Mouse (Mus musculus) NIH3T3 (cell line): ENCODE data around the gene Snx29.

Experiments used
- DNase-seq: peaks from one replicate; pipeline ENCODE4 v3.0.0-alpha.2; 2012; ENCODE audit warnings: low read depth

Snx29 gene

DNA sequence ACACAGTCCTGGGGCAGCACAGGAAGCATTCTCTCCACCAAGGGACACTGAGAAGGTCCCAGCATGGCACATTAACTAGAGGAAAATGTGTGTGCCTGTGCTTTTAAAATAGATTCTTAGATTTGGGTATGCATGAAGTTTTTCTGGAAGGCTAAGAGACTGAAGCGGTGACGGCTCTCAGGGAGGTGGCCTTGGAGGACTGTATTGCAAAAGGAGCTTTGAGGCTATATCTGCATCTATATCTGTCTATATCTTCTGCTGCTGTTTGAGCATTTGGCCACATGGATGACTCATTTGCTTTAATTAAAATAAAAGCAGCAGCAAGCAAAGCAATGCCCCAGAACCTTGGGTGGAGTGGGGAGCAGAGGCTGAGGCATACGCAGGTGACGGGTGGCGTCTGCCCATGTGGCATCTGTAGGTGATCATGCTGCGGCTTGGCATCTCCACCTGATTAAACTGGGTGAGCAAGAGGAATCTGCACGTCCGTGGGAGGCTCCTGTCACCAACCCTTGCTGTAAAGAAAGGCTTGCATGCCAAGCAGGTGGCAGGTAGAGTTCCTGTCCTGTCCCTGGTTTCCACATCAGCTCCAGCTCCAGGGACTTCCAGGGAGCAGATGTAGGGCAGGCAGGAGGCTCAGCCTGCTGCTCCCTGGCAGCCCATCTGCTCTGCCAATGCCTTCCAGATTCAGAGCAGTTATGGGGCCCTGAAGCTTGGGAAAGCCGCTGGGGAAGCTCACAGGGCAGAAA lies 456.2 kb downstream of the Snx29 start:
- no peak for DNase-seq

DNA sequence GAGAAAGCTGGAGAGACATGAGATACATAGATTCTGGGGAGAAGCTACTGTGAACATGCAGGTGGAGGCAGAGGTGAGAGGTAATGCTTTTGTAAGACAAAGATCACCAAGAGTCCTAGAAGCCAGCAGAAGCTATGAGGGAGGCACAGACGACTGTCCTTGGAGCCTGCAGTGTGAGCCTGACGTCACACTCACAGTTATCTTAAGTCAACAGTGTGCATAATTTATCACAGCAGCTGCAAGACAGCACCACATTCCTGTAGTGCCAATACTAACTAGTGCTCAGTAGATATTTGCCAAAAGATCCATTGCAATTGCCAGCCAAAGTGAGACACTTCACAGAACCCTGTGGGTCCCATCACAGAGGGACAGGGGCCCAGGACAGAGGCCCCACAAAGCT lies 459.4 kb downstream of the Snx29 start:
- DNase-seq: no peak

DNA sequence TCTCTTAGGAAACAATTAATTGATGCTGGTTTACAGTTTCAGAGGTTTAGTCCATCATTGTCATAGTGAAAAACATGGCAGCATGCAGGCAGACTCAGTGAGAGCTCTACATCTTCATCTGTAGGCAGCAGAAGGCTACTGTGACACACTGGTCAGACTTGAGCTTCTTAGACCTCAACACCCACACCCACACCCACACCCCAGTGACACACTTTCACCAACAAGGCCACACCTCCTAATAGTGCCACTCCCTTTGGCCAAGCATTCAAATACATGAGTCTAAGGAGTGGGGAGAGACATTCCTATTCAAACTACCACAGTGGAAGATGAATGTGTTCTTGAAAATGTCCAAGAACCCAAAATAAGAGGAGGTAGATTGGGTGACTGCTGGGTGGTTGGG lies 460.6 kb downstream of the Snx29 start:
- no peak for DNase-seq

DNA sequence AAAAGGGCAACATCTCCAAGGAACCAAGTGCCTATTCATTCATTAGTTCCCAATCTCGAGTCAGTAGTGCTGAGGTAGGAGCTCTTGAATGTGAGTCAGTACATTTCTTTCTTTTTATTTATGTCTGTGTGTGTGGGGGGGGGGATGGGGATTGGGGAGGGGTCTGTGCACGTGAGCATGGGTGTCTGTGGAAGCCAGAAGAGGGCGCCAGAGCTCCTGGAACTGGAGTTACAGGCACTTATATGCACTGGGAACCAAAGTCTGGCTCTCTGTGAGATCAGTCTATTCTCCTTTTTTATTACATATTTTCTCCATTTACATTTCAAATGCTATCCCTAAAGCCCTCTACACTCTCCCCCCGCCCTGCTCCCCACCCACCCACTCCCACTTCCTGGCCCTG lies 461.6 kb downstream of the Snx29 start:
- DNase-seq: no peak

- DNase-seq: no peak
These were observed 463.1 kb downstream of the Snx29 start for GRCm38 (mm10) chr16:11785806-11786205.

GRCm38 (mm10) chr16:11790476-11790875 lies 467.8 kb downstream of the Snx29 start:
- DNase-seq: no peak

DNA sequence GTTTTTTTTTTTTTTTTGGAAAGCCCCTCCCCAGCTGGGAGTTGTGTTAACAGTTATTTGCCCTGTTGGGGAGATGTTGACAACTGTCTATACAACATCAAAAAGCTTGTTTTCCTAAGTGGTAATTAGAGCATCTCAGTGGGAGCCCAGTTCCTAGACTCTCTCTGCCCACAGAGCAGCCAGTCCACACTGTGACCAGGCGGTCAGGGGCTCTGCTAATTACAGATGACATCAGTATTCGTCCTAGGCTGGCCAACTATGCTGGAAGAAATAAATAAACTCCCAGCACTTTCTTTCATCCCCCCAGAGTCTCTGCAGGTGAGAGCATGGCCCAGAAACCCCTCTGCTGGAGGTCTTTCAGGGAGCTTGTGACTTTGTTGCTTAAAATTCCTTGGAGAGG lies 470.7 kb downstream of the Snx29 start:
- no peak for DNase-seq

DNA sequence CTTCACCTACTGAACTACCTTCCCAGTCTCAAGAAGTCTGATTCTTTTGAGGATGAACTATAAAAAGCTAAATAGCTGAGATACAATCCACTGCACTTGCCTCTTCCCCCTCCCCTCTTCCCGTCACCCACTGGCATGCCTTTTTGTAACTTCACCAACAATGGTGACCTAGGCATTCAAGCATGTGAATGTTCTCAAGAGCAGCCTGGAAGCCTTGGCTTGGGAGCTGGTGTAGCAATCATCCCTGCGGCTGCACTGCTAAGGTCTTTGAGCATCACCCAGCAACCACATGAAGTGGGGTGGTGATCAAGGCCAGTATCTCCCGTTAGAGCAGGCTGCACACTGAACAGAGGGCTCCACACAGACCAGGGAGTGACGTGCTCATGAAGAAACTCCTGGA lies 471.9 kb downstream of the Snx29 start:
- DNase-seq: no peak

- no peak for DNase-seq
These were observed 473.2 kb downstream of the Snx29 start for GRCm38 (mm10) chr16:11795758-11796460.

DNA sequence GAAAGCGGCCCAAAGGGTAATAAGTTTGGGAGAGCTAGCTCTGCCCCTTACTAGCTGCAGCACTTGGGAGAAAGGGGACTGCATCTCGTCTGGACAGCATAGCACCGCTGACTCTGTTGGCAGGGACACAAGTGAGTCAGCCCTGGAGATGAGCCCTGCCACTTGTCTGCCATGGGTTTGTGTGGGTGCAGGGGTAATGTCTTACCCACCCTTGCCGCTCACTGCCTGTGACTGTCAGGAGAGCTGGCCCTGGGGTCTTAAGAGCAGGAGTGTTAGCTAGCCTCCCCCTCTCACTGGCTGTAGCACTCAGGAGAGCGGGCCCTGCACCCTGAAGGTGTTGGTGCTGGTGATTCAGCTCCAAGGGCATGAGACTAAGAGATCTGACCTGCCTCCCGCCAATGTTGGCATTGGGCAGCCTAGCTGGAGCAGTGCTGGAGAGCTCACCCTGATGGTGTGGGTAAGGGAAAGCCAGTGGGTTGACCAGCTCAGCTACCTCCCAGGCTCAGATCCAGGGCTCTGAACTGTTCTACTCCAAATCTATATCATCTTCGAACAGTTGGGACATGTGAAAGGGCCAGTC lies 479.3 kb downstream of the Snx29 start:
- peak; percentile 40 for DNase-seq
